Mouse (Mus musculus) lung, postnatal 0 days (tissue): ENCODE measurements at regions not wholly inside any gene's neighbourhood (a gene's known extent, or its start where the extent isn't known, plus 50 kb on each side); places are given as distances from the start of the nearest gene placed in this dataset.

Source experiments
- CTCF ChIP-seq: IDR thresholded peaks from 2 replicates; pipeline ENCODE4 v1.5.1; 2016; ENCODE audit warnings: antibody characterized with exemption, mild to moderate bottlenecking
- EP300 ChIP-seq: IDR thresholded peaks from 2 replicates; pipeline ENCODE4 v1.6.1; 2016; ENCODE audit warnings: antibody characterized with exemption, mild to moderate bottlenecking, control low read depth

DNA sequence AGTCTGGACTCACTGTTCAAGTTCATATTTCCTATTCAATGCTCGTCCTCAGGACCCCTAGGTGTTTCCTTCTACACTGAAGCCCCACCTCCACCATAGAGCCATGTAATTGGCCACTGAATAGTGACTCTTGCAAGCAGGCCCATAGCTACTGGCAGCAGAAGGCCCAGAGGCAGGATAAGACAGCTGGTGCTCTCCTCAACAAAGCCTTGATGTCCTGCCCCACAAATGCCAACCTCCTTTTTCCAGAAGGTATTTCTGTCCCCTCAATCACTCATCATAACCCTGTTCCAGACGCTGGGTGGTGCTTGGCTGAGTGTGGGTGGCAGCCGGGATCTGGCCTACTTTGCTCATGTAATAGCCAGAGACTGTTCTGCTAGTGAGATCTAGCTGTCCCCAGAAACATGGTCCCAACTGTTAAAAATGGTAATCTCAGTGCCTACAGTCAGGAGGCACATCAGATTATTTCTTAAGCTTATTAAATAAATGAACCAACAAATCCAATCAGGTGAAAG is 530.9 kb downstream of the 1810013L24Rik start:
- TF ChIP-seq CTCF (no peak), EP300 (no peak)
